Mouse (Mus musculus) WW6 (cell line): Measurements from ENCODE around the gene Pcgf6.
A peak's percentile ranks its signal among the peaks of the same experiment; 100 is the strongest.

ENCODE experiments used
- DNase-seq: peaks from one replicate; pipeline ENCODE4 v3.0.0-alpha.2; 2013; ENCODE audit warnings: low read depth, low spot score

Pcgf6 gene

DNA sequence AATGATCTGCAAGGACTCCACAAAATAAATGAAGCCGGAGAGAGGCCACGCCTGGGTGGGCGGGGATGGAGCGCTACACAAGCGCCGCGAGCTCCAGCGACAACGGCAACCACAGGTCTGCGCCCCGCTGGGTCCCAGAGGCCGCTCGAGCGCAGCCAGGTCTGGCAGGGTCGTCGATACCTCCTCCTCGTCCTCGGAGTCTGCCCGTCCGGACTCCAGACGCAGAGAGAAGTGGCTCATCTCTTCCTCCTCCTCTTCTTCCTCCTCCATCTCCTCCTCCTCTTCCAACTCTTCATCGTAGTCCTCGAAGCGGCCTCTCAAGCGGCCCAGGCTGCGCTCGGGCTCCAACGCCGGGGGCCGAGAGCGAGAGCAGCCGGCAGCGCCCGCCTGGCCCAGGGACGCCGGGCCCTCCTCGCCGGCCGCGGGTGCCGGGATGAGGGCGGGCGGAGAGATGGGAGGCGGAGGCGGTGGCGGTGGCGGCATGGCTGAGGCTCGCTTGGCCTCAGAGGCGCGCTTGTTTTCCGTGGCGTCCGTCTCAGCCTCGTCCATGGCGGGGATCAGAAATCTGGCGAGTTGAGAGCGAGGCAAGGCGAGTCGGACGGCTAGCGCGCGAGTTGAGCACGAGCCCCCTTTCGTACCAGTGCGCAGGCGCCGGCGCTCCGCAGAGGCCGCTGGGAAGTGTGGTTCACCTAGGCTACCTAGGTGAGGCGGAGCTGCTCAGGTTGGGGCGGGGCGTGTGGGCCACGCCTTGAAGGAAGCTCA lies at the start of gene Pcgf6:
TSS of gene Pcgf6 (minus strand) at position 636 of the 762 bp plus-strand sequence.
- DNase-seq, result peak; percentile 89

GRCm38 (mm10) chr19:47090550-47091156 lies 39.9 kb upstream of the Pcgf6 start, which contains the start of the genes Usmg5 and Pdcd11:
TSS of gene Usmg5 (minus strand) at chr19:47090647.
TSS of gene Pdcd11 (plus strand) at chr19:47090768.
- peak; percentile 88 for DNase-seq

DNA sequence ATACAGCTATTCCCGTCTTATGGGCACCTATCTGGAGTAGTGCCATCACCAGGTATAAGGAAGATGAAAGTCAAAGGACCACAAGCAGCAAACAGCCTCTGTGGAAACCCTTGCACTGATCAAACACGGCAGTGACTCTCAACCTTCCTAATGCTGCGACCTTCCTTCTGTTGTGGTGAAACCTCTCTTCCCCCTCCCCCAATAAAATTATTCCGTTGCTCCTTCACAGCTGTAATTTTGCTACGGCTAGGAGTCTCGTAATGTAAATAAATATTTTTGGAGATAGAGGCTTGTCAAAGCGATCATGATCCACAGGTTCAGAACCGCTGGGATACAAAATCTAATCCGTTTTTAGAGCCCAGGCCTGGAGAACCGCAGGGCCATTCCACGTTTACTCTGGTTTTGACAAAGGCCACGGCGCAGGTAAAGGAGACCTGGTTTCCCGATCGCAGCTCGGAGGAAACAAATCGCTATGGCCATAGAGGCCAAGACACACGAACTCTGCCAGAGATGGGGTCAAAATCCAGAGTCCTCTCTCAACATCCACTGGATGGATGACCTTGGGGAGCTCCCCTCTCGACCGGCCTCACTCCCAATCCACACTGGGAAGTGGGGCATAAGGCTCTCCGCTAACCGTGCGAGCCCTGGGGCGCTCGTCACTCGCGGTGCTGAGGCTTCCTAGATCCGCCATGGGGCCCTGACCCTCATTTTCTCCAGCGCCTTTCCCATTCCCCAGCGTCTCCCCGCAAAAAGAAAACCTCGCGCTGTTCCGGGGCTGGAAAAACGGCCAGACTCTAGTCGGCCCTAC lies 39.2 kb upstream of the Pcgf6 start:
- no peak for DNase-seq

DNA sequence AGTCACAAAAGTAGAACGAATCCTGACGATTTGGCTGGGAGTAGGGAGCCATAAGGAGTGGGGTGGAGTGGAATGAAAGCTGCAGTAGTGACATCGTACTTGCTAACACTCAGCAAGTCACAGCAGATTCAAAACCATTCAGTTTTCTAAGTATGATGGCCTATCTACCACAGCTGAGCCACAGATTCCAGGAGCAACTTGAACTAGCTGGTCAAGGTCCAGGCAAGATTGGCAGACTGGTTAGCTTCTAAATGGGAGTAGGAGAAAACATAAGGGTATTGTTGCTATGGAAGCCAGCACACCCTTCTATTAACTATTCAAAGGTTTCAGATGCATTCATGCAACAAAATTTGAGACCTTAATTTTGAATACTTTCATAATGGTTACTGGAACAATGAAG lies 37.5 kb upstream of the Pcgf6 start:
- no peak for DNase-seq

GRCm38 (mm10) chr19:47067924-47068611 lies 17.4 kb upstream of the Pcgf6 start:
- DNase-seq, result no peak

GRCm38 (mm10) chr19:47067096-47067882 lies 16.6 kb upstream of the Pcgf6 start, which contains the start of gene Taf5:
TSS of gene Taf5 (plus strand) at chr19:47067746.
- DNase-seq, result peak; percentile 93

DNA sequence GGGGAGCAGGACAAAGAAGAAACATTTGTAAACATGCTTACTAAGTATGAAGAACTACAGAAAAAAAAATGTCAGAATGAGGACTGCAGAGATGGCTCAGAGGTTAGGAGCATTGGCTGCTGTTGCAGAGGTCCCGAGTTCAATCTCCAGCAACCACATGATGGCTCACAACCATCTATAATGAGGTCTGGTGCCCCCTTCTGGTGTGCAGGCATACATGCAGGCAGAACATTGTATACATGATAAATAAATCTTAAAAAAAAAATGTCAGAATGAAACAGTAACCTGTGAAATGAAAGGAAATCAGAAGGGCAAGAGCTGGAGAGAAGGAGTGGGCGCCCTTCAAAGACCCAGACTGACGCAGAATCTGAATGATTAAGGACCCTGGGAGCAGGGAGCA lies 15.2 kb upstream of the Pcgf6 start:
- no peak for DNase-seq

- DNase-seq, result no peak
Observed at GRCm38 (mm10) chr19:47057684-47058083, 7.0 kb upstream of the Pcgf6 start.

DNA sequence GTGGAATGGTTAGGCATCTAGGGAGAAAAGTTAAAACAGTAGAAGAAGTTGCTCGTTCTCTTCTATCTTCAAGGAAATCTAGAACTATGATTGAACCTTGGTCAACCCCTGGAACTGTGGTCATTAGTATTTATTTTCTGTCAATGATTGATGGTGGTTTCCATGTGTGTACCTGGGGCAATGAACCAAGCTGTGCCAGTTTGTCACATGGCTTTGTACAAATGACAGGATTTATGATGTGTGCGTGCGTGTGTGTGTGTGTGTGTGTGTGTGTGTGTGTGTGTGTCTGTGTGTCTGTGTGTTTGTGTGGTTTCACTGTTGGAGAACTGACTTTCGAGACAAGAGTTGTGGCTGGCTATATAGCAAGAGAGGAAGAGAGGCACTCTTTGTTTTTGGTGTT lies 2.8 kb upstream of the Pcgf6 start:
- DNase-seq, result no peak

GRCm38 (mm10) chr19:47052927-47053326 lies 2.2 kb upstream of the Pcgf6 start:
- no peak for DNase-seq

DNA sequence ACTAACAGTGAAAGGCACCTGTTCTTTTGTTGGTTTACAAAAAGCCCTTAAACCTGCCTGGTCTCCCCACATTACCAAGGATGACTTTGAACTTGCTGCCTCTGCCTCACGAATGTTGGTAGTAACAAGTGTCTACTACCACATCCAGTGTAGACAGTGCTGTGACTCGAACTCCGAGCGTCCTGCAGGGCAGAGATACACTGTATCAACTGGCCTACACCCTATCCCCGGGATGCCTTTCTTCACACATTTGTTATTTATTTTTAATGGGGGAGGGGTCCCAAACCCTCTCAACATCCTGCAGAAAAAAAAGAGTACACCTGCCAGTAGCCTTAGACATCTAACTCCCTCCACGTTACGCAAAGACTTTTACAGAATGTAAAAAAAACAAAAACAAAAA lies 866 bp downstream of the Pcgf6 start:
- DNase-seq, result no peak

- no peak for DNase-seq
Observed at GRCm38 (mm10) chr19:47049061-47049460, 1.6 kb downstream of the Pcgf6 start.

- peak; percentile 70 for DNase-seq
Observed at GRCm38 (mm10) chr19:47047236-47047833, 3.4 kb downstream of the Pcgf6 start.

GRCm38 (mm10) chr19:47046343-47046742 lies 4.4 kb downstream of the Pcgf6 start:
- DNase-seq, result no peak

- DNase-seq, result no peak
Observed at GRCm38 (mm10) chr19:47043608-47044007, 7.1 kb downstream of the Pcgf6 start.

DNA sequence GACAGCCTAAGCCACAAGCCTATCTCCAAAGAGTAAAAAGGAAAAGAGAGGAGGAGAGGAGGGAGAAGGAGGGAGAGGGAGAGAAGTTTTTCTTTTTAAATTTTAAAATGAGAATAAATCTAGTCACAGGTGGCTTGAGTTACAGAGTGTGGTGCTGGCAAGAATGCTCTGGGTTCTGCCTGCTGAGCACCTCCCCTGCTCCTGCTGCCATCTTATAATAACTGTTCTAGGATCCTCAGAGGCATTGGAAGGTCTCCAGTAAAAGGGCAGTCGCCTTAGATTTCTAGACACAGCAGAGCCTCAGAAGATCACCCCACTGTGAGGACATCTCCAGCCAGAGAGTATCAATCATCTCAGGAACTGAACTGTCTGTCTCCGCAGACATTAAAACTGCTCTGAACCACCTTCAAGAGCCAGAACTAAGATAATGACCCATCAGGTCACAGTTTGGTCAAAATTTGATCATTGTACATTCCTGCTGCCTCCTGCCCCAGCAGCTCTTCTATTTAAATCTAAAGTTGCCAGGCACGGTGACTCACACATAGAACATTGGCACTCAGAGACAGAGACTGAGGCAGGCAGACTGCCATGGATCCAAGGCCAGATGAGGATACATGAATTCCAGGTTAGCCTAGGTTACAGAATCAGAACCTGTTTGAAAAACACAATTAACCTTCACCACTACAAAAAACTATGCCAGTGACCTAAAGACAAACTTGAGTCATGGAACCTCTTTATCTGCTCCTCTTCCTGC lies 9.8 kb downstream of the Pcgf6 start:
- no peak for DNase-seq

- DNase-seq, result no peak
Observed at GRCm38 (mm10) chr19:47036596-47036995, 14.1 kb downstream of the Pcgf6 start.

DNA sequence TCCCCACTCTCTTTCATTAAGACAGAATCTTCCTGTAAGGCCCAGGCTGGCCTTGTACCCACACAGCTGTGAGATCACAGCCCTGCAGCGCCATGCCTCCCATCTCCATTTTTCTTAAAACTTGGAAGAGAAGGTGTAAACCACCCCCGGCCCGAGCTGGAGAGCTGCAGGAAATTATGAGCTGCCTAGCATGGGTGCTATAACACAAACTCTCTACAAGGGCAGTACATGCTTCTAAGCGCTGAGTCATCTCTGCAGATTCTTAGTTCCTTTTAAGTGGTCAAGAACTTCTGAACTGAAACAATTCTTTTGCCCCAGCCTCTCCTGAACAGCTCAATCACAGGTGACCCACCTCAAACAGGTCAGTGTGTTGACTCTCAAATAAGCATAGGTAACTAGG lies 15.8 kb downstream of the Pcgf6 start:
- DNase-seq, result no peak

- no peak for DNase-seq
Observed at GRCm38 (mm10) chr19:47031770-47032169, 18.9 kb downstream of the Pcgf6 start.

DNA sequence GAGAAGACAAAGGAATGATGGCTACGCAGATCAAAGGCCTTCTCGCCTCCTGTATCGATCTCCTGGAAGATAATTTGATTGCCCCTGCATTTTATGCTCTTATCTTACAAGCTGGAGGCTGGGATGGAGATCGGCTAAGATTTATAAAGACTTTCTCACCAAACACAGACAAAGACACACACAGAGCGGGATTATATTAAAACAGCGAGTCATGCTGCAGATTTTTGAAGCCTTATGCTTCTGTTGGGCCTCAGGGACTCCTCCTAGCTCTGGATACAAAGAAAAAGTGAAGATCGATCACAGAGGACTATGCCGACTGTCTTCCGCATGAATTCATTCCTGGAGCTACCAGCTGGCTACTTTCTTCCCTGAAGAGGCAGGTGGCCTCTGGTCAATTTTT lies 20.9 kb downstream of the Pcgf6 start:
- no peak for DNase-seq
